Mouse (Mus musculus) small intestine, adult 2 months (tissue): ENCODE data around the gene Dazap2.

ENCODE experiments used
- CTCF ChIP-seq: fragments of 200-500 bp; IDR thresholded peaks from 2 replicates; pipeline ENCODE4 v1.5.1; 2012; ENCODE audit warnings: low read depth, mild to moderate bottlenecking, control low read depth, inconsistent platforms, low read length, moderate library complexity, mixed read lengths; ENCODE audit not compliant: insufficient replicate concordance, insufficient read length; ENCODE audit errors: extremely low read depth
- POLR2A ChIP-seq: fragments of 200-500 bp; IDR thresholded peaks from 2 replicates; pipeline ENCODE4 v1.6.1; 2012; ENCODE audit warnings: low read depth, mild to moderate bottlenecking, control low read depth, inconsistent platforms, low read length, moderate library complexity

DNA sequence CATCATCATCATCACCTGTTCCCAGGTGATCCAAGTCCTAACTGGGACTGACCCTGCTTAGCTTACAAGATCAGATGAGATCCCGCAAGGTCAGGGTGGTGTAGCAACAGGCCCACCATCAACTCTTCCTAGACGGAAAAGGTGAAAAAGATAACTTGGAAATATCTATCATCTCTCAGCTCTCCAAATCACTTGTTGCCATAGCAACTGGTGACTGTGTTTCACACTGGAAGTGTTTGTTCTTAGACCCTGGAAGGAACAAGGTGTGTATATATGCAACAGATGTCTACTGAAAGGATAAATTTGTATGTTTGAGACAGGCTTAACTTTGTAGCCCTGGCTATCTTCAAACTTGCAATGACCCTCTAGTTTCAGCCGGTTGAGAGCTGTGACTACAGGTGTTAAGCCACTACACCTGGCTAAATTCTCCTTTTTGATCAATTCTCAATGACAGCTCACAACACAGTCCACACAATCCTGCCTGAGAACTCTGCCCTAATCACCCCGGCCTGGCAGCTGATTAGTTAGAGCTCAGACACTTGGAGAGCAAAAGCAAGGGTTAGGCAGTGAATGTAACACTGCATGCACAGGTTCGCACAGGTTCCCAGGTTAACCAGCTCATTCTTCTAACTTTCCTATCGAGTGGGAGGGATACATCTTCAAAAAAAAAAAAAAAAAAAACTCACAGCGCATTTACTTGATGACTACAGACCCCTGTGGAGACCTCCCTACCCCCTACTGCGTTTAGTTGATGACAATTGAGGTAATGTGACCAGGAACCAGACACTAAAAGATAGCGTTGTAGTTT, 50.5 kb downstream of the Dazap2 start:
- TF ChIP-seq POLR2A (no peak), CTCF (no peak)
